Mouse (Mus musculus) testis, postnatal 14 days (tissue): ENCODE data around the gene Pla2g2f.

ENCODE experiments used
- DNase-seq: peaks from one replicate; pipeline ENCODE4 v3.0.0; 2021; ENCODE audit warnings: low spot score

The Pla2g2f gene

DNA sequence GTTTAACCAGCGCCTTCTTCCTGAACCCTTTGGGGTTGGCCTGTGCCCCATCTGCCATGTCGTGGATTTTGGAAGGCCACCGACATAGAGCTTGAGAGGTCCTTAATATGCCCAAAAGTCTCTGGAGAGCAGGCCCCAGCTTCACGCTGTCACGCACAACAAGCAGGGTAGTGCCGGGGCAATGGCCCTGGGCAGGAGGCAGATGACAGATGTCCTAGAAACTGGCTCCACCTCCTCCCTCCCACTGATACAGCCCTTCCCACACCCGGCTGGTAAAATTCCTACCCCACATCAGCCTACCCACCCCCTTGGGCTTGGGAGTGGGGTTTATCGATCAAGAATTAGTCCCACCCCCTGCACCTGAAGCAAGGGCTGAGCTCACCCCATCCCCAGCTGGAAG, at the start of gene Pla2g2f:
Pla2g2f (minus strand) TSS at position 211 of the 400 bp plus-strand sequence.
- DNase-seq: no peak

DNA sequence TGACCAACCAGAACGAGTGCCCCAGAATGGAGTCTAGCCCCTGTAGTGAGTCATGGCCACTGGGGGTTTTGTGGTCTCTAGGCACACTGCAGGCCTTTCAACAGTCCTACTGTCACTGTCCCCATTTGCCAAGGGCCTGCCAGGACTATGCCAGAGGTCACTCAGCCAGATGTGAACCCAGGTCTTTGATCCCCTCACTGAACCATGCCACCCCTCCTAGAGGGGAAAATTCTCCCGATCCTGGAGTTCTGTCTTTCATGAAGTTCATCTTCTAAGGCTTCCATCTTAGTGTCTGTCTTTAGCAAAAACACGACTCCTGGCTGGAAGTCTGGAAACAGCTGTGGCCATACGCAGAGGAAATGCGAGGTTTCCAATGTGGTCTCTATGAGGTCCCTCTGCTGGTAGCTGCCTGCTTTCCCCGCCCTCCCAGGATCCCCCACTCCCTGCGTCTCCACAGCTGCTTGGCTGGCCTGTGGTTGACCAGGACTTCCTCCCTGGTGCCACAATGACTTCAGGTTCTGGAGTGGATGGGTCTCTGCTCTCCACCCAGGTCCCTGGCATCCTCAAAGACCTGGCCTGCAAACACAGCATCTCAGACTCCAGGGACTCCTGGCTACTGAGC, 49.6 kb upstream of the Pla2g2f start:
- DNase-seq: no peak

DNA sequence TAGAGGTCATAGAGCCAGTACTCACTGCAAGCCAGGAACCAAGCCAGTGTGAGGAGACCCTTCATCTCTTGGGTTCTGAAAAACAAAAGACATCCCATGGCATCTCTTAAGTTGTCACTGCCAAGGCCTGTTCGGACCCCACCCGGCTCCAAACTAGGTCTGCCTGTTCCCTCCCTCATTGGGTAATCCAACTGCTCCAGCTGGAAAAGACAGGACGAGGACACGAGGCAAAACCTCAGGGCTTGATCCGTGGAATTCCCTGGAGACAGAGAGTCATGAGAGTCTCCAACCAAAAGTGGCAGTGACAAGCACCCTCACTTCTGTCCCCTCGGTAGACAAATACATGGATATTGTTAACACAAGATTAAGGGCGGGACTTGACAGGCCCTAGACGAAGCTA, 48.7 kb upstream of the Pla2g2f start:
- DNase-seq: no peak

DNA sequence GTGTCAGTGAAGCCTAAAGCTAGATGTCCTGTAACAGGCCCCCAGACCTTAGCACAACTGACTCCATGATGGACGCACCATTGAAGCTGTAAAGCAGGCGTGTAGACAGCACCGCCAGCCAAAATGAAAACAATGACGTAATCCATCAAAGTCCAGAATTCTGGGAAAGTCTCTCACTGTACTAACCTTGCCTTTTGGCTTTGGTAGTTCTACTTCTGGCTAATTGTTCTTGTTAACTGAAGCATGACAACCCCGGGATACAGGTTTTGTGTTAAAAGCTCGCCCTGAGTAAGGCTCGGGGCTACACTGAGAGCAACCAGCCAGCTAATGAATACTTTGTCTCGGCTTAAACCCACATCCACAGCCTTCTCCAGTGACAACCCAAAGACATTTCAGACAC, 47.8 kb upstream of the Pla2g2f start:
- DNase-seq: no peak

DNA sequence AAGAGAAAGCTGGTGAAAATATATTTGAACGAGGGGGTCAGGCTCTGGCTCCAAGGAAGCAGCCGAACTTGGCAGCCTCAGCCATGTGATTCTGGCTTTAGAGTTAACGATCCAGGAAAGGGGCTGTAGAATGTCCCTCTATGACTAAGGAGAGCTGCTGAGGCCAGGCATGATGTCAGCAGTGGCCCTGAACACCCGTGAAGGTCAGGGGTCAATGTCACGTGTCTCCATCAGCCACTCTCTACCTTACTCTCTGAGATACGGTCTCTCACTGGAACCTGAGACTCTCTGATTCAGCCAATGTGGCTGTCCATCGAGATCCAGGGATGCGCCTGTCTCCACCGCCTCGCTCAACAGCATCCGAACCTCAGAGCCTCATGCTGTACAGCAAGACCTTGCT, 45.5 kb upstream of the Pla2g2f start:
- DNase-seq: no peak

DNA sequence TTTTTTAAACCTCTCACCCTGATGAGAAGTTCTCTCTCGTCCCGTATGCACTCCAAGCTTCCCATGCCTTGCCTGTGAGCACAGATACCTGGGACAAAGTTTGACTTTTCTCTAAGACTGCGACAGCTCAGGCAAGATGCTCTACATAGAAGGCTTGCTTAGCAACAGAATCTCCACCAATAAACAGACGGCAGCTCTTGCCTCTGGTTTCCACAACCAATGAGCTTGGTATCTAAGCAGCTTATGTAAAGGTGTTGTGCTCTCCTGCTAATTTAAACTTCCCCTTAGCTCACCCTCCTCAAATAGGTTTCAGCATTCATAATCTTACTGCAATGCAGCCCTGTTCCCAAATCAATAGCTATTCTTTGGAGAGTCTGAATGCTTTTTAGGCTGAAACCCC, 44.2 kb upstream of the Pla2g2f start:
- no peak for DNase-seq

DNA sequence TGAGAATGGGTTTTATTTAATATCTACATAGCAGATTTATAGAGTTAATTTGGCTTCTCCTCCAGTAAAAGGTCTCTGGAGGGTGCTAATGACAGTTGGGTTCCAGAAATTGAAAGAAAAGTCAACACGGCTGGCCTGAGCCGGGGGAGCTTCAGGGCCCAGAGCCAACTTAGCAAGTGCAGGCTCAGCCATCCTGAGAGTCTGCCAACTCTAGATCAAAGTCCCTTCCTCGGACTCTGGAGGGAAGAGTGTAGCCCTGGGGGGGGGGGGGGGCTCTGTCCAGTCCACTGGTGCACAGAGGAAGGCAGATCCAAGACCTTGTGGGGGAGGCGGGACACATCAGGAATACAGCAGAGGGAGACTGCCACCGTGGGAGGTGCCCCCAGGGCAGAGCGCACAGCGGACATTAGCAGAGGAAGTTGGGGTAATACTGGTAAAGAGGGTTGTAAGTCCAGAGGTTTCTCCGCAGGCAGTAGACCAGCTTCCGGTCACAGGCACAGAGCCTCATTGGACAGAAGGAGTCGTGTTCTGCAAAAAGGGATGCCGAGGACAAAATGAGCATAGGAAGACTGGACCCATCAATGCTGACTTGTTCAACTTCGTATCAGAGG, 42.8 kb upstream of the Pla2g2f start:
- no peak for DNase-seq

DNA sequence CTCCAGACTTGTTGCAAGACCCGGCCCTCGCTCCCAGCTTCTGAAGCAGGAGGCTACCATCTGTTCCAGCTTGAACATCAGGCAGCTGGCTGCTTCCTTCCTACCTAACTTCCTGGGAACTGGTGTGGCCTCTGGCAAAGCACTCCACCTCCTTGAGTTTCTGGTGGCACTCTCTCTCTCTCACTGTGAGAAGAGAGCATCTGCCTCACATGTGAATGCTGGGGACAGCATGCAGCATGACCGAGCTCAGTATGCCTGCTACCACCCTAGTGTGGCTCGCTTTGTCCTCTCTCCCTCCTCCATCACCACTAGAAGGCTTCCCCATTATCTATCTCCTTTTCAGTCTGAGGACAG, 39.8 kb upstream of the Pla2g2f start:
- DNase-seq: no peak

GRCm38 (mm10) chr4:138796513-138797216, 39.2 kb upstream of the Pla2g2f start:
- no peak for DNase-seq

DNA sequence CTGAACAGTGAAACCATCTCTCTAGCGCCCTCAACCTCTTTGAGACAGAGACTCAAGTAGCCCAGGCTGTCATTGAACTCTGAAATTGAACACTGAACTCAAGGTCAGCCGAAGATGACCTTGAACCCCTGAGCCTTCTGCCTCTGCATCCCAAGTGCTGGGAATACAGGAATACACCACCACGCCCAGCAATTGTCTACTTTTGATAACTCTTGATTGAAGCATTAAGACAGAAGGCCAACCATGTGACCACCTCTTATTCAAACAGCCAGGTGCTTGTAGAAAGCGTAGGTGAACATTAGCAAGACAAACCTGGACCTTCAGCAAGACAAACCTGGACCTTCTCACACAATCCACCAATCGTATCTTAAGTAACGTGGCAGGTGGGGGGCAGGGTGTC, 36.9 kb upstream of the Pla2g2f start:
- no peak for DNase-seq

DNA sequence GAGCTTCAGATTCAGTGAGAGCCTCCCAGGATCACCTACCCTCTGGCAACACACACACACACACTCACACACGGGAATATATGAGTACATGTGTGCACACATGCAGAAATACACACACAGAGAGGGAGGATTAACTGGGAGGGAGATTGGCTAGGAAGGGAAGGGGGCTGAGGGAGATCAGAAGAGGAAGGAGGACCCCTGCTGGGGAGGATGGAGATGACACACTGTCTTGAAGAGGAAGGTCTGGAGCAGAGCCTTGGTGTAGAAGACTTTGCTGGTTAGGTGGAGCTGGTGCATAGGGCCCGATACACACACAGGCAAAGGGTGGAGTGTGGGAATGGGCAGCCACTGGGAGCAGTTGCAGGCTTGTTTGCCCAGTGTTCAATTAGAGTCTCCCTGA, 35.9 kb upstream of the Pla2g2f start:
- no peak for DNase-seq

- DNase-seq: no peak
These were observed 35.2 kb upstream of the Pla2g2f start for GRCm38 (mm10) chr4:138792599-138792998.

- no peak for DNase-seq
These were observed 34.0 kb upstream of the Pla2g2f start for GRCm38 (mm10) chr4:138791452-138791851.

DNA sequence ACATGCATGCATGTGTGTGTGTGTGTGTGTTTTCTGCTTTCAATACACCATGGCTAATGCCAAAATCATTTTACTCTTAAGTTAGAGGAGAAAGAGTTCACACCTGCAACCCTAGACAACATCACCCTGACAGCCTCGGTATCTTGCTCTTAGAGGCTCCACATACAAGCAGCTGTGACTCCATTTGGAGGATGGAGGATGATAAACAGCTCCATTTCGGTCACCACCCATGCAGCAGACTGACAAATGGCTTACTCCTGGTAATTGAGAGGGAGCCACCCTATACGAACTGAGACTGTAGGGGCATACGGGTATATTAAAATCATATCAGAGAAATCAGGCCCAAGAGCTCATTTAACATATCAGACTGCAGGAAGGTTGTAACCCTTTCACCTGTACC, 31.0 kb upstream of the Pla2g2f start:
- no peak for DNase-seq

GRCm38 (mm10) chr4:138786141-138786540, 28.7 kb upstream of the Pla2g2f start:
- no peak for DNase-seq

DNA sequence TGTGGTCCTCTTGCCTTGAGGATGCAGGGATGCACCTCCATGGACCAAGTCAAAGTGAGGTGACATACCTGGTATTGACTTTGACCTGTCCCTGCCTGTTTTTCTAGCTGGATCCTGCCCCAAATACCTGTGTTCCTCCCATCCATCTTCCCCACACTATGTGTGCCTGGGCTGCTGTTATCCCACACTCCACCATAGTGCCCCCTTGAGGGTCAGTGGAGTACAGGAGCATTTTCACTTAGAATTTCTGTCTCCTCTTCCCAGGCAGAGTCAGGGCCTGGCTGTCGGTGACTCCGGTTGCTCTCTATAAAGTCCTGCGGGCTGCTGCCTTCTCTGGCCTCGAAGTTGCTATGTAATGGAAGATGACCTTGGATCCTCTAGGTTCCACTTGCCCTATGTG, 28.3 kb upstream of the Pla2g2f start:
- DNase-seq: no peak

- DNase-seq: peak; percentile 73
These were observed 24.7 kb upstream of the Pla2g2f start for GRCm38 (mm10) chr4:138782098-138782497.

- no peak for DNase-seq
These were observed 22.9 kb upstream of the Pla2g2f start for GRCm38 (mm10) chr4:138780300-138780699.

DNA sequence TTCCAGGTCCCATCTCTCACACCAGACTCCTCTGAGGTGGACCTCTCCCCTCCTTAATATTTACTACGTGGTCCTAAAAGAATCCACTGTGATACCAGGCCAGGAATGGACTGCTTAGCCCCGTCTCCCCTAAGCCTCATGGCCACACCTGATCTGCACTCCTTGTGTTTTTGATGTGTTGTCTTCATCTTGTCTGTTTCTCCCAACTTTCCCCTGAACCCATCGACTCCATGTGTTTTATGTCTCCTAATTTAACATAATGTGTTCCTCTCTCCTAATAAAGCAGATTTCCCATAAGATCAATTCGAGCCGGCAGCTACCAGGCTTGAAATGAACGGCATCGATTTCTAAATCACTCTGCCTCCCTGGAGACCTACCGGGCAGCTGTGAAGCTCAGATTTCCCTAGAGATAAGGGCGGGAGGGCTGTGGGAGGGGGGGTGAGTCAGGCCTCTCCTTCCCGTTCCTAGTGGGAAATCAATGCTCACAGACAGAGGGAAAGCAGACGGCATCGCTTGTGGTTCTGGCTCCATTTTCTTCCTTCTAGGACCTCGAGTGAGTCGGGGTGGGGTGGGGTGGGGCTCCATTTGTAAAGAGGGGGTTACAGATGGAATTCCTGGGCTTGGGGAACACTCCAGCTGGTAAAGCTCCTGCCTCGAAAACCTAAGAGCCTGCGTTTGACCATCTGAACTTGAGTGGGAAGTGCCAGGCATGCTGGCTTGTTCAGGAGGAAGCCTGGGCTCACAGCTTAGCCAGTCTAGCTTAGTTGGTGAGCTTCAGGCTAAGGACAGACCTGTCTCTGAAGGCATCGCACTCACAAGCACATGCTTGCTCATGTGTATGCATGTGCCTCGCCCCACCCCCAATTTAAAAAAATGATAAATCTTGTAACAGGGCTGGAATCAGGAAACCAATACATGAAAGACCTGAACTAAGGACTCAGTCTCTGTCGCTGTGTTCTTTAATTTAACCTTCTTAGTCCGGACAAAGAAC, 20.3 kb upstream of the Pla2g2f start:
- no peak for DNase-seq

- DNase-seq: no peak
These were observed 18.0 kb upstream of the Pla2g2f start, which contains the start of gene Pla2g2d for GRCm38 (mm10) chr4:138775435-138775834. Gene Pla2g2d, plus strand, starts transcription at chr4:138775735.

- DNase-seq: no peak
These were observed 15.0 kb upstream of the Pla2g2f start for GRCm38 (mm10) chr4:138772386-138772785.

- no peak for DNase-seq
These were observed 14.5 kb upstream of the Pla2g2f start for GRCm38 (mm10) chr4:138771970-138772369.
